Mouse (Mus musculus) urinary bladder, adult 2 months (tissue): Measurements from ENCODE around the gene Olfr741. TPM values are rescaled to one million over a fixed set of nuclear protein-coding genes. Genes with fewer than 3 reads are reported as not detected.

Source experiments
- DNase-seq: peaks from one replicate; pipeline ENCODE4 v3.0.0; 2022; ENCODE audit warnings: low spot score
- polyA plus RNA-seq: library from polyadenylated mRNA; depleted of rRNA; stranded (reverse); fragments of >200 nt; gene quantifications from 2 replicates; pipeline ENCODE4 v1.2.3, GENCODE M21; 2012; rRNA removed

Gene Olfr741
- not detected in 2 replicates for polyA plus RNA-seq

DNA sequence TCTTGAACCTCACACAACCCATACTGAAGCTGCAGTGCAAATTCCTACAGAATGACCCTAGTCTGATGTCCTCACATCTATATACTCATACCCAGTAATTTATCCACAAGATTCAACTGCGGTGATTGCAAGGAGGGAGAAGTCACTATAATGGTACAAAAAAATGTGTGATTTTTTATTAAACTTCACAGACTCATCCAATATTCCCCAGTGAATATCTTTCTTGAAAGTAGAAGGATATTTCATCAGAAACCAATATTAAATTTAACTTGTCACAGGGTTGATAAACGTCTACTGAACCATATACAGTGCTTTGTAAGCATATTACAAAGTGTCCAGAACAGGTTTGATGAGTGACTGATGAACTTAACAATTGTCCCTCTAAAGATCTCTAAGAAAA is at the start of gene Olfr741:
Gene Olfr741, plus strand, starts transcription at position 301 of the 400 bp plus-strand sequence.
- no peak for DNase-seq

GRCm38 (mm10) chr14:50445245-50445644 is 27.3 kb upstream of the Olfr741 start, which contains the start of gene Olfr740:
Olfr740 (plus strand) TSS chr14:50445545.
- DNase-seq = no peak

- no peak for DNase-seq
These were observed 5.9 kb downstream of the Olfr741 start for GRCm38 (mm10) chr14:50478406-50478805.

- no peak for DNase-seq
These were observed 30.8 kb downstream of the Olfr741 start, which contains the start of gene Olfr742 for GRCm38 (mm10) chr14:50503300-50503699. Olfr742 (plus strand) TSS chr14:50503600.

DNA sequence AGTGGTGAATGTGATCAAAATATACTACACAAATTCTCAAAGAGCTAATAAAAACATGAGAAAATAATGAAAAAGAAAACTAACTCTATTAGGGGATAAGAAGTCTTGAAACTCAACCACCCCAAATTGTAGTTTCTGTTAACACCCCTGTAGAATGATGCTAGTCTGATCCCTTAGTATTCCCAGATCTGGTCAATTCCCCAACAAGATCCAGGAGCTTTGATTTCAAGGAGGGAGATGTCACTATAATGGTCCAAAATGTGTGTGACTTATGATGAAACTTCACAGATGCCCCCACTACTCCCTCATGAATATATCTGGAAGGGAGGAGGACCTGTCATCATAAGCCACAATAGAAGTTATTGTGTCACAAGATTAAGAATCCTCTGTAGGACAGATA is 49.0 kb downstream of the Olfr741 start, which contains the start of gene Olfr743:
Gene Olfr743, plus strand, starts transcription at position 301 of the 400 bp plus-strand sequence.
- no peak for DNase-seq

Other genes starting within 250 kb of the Olfr741 start
- gene Olfr731, start 230.9 kb upstream of the Olfr741 start, polyA plus RNA-seq = not detected in 2 replicates
- gene Olfr732, start 188.5 kb upstream of the Olfr741 start, polyA plus RNA-seq = not detected in 2 replicates
- not detected in 2 replicates for gene Olfr733, start 171.2 kb upstream of the Olfr741 start, polyA plus RNA-seq
- gene Olfr734, start 146.0 kb upstream of the Olfr741 start, polyA plus RNA-seq = not detected in 2 replicates
- 0.07 TPM in 1 of 2 replicates, not detected in the other for gene Olfr735, start 123.9 kb upstream of the Olfr741 start, polyA plus RNA-seq
- 1.1 and 1.4 TPM in 2 replicates for gene Tlr11, start 114.8 kb upstream of the Olfr741 start, polyA plus RNA-seq
- gene Olfr736, start 91.6 kb upstream of the Olfr741 start, polyA plus RNA-seq = not detected in 2 replicates
- gene Olfr738, start 65.2 kb upstream of the Olfr741 start, polyA plus RNA-seq = not detected in 2 replicates
- gene Olfr739, start 54.1 kb upstream of the Olfr741 start, polyA plus RNA-seq = not detected in 2 replicates
- not detected in 2 replicates for gene Olfr740, start 27.2 kb upstream of the Olfr741 start, polyA plus RNA-seq
- gene Olfr742, start 30.9 kb downstream of the Olfr741 start, polyA plus RNA-seq = not detected in 2 replicates
- gene Olfr743, start 49.1 kb downstream of the Olfr741 start, polyA plus RNA-seq = not detected in 2 replicates
- not detected in 2 replicates for gene Olfr744, start 142.1 kb downstream of the Olfr741 start, polyA plus RNA-seq
- gene Olfr745, start 166.7 kb downstream of the Olfr741 start, polyA plus RNA-seq = not detected in 2 replicates
- gene Olfr746, start 174.3 kb downstream of the Olfr741 start, polyA plus RNA-seq = not detected in 2 replicates
- not detected in 2 replicates for gene Olfr747, start 220.5 kb downstream of the Olfr741 start, polyA plus RNA-seq
- gene Olfr748, start 234.6 kb downstream of the Olfr741 start, polyA plus RNA-seq = not detected in 2 replicates